Mouse (Mus musculus) adrenal gland, postnatal 4 days (tissue): ENCODE measurements at regions not wholly inside any gene's neighbourhood (a gene's known extent, or its start where the extent isn't known, plus 50 kb on each side); places are given as distances from the start of the nearest gene placed in this dataset.
A peak's percentile ranks its signal among the peaks of the same experiment; 100 is the strongest.

ENCODE experiments used
- DNase-seq, 2 experiments: peaks; one replicate each; pipeline ENCODE4 v3.0.0; 2021 to 2022; ENCODE audit warnings: low spot score in 2 of 2, mixed read lengths in 2 of 2

DNA sequence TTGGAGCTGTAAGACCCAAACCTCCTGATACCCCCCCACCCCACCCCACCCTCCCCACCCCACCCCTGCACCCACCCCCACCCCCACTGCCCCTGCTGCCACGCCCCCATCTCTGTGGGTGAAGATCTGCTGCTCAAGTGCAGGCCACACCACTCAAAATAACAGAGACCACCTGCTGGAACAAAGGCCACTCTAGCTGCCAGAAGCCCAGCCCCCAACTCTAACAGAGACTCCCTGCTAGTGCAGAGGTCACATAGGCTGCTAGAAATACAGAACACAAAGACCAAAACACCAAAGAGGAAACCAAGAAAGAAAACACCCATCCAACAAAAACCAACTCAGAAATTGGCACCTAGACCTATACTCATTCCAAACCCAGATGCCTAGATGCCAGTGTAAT is 58.9 kb downstream of the Olfr267 start:
- DNase-seq = no peak

DNA sequence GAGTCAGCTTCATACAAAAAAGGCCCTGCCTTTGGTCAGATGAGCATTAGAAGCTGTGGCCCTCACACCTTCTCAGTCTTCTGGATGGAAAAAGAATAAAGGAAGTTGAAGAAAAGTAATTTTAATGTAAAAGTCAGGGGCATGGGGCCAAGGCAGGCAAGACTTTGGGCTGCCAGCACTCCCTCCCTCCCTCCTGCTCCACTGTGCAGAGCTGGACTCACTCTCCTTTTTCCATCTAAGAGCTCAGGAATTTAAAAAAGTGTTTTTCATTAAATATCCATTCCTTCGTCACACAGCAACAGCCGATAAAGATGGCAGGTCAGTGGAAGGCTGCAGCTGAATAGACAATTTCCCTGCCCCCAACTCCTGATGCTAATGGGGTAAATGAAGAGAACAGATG is 61.1 kb downstream of the Olfr267 start:
- no peak for DNase-seq

DNA sequence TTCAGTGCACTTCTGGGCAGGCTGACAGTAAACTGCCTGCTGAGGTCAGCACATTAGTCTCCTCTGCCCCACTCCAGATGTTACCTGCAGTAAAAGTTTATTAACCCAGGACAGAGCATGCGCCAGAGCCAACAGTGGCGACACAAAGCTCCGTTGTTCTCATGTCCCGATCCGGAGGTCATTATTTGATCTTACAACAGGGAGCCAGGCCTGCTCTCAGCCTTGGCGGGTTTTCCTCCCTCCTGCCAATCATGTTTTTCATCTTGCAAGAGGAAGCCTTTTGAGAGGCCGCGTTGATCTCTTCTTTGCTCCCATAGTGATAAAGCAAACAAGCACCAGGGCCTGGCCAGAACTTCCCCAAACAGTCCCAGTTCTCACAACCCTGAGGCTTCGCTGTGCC is 64.7 kb downstream of the Olfr267 start:
- DNase-seq = no peak

DNA sequence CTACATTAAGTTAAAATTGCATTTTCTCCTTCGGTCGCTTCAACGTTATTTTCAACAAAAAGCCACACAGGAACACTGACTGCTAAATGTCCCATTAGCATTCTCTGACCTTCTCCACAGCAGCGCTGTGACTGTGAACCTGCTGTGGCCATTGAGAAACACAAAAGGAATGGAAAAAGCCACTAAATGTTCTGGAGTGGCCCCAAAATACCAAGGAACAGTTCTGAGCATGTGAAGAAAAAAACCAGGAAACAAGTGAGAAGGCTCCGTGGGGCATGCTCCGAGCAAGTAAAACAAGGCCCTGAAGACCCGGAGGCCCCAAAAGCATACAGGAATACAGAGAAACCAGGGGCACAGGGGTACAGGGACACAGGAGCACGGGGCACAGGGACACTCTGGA is 66.8 kb downstream of the Olfr267 start:
- no peak for DNase-seq

DNA sequence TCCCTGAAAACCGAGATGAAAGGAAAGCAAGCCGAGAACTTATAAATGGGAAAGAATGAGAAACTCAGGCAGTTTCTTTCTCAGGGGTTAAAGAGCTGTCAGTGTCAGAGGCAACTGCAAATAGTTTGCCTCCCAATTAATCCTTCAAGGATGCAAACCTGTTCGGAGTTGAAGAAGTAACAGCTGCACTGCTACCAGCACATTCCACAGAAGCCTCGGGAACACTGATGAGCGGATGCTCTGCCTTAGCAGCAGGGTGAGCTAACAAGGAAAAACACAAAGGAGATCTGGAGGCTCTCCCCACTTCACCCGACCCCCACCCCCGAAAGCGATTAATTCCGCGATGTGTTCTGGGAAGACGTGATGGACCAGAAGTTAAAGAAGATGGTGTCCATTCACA is 71.1 kb downstream of the Olfr267 start:
- DNase-seq = no peak

DNA sequence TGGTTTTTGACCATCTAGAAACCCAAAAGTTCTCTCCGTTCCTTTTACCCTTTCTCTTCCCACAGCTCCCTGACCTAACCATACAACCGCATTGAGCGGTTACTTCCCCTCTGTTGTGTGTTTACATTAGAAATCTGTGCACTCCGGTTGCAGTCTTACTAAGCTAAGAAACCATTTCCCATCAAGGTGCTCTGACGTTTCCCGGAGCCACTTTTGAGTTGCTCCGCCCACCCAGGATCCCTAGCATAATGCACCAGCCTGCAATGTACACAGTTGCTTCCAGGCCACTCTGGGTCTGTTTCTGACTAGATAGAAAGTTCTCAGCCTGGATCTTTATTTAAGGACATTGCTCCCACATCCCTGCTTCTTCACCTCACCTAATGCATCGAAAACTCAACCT is 71.7 kb downstream of the Olfr267 start:
- no peak for DNase-seq

DNA sequence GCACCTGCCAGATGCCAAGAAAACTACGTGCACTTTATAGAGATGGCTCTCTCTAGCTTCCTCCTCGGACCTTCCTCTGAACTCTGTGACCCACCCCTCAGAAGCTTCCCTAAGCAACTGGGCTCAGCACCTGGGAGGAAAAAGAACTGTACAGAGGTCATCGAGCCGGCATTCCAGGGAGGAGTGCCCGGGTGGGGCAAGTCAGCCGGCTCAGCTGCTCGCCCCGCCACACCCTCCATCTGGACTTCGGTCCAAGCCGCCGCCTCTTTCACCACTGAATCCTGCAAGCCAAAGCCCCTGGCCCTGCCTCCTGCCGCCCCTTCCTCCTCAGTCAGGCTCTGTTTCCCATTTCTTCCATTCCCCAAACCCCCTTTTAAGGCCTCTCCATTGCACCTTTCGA is 73.3 kb downstream of the Olfr267 start:
- DNase-seq = no peak

DNA sequence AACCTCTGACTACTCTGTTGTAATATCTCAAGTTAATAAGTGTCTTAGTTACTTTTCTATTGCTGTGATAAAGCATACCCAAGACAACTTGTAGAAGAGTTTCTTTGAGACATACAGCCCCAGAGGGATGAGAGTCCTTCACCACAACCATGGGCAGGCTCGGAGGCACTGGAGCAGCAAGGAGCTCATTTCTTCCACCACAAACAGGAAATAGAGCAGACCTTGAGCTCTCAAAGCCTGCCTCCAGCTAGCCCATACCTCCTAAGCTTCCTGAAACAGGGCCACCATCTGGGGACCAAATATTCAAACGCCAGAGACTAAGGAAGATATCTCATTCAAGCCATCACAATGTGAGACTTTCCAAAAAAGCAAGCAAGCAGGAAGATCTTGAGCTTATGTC is 74.6 kb downstream of the Olfr267 start:
- no peak for DNase-seq

DNA sequence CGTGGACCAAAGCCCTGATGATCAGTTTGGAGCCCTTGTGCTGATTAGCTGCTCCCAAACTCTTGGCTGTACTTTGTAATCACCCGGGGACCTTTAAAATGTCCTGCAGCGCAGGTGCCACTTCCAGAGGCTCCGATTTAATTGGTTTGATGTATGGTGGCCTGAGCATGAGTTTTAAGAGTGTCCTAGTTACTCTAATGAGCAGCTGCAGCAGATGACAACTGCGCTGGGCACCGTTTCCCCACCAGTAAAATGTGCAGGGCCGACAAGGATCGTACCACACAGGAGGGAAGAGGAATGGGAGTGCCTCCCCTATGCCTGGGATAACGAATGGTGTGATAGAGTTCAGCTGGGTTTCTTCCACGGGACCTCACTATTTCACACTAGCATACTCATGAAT is 75.3 kb downstream of the Olfr267 start:
- no peak for DNase-seq

DNA sequence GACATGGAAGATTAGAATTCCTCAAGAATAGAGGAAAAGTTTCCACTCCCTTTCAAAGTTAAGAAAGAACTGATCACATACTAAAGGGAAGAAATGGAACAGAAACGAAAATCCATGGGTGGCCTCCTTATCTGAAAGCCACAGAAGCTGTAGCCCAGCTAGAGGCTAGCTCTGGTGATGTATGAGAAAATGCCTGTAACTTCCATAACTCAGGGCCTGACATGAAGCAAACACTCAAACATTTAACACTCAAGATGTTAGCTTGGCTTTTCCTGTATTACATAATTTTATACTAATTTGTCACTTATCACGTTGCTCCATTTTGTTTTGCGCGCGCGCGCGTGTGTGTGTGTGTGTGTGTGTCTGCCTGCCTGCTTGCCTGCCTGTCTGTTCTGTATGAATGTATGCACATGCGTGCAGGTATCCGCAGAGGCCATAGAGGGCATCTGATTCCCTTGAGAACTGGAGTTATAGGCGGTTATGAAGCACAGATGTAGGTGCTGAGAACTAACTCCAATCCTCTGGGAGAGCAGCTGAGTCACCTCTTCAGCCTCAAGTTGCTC is 88.2 kb downstream of the Olfr267 start:
- DNase-seq = no peak

DNA sequence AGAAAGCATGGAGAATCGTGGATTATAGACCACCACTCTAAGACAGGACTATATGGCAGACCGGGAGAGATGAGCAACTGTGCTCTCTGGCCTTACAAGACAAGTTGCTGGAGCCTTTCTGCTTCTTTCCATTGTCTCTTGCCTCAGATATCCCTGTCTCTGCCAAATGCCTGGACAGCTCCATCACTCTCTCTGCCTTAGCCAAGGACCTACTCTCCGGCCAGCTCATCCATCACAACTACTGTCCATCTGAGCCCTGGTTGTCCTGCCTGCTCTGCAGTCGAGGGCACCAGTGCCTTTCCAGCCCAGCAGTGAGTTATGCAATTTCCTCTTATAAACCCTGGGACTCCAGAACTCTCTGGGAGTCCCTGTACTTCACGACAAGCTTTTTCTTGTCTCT is 88.7 kb downstream of the Olfr267 start:
- no peak for DNase-seq

DNA sequence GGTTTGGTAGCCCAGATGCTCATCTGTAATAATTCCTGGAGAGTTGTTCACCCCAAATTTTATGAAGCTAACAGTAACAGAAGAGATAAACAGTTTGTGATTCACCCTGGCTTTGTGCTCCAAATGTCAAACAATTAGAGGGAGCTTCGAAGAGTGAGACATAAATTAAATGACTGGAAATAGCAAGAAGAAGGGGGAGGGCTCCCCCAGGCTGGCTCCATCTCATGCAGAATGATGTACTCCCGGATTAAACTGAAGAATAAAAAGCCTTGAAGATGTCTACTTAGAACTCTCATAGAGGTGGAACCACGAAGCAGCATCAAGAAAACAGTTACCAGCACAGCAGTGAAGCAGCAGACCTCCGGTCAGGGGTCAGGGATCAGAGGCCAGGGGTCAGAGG is 90.8 kb downstream of the Olfr267 start:
- no peak for DNase-seq

DNA sequence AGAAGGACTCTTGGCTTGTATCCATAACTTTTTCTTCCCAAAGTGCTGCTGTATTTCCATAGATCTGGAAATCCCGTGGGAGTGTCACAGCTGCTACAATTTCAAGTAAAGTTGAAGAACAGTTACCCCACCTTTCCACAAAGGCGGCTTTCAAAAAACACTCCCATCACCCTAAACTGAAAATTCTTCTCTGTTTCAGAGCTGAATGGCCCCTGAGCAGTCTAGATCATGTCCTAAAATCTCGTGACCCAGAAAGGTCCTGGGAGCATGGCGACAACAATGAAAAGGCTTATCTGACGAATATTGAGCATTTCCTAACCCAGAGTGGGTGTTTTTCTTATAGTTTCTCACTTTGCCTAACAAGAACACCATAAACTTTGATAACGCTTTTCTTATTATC is 92.2 kb downstream of the Olfr267 start:
- no peak for DNase-seq

DNA sequence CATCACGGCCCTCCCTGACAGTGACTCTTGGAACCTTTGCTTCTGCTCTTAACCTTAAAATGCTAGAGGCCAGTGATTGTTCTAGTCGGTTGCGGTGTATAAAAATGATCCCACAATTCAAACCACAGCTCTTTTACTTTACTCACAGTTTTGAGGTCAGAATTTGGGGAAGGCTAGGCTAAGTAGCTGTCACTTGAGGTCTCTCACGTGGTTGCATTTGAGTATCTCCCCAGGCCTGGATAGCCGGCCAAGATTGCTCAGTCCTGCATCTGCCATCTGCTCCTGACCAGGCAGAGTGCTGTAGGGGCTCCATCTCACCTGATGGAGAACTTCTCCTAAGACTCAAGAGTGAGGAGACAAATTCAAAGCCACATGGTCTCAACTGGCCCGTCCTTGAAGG is 94.5 kb downstream of the Olfr267 start:
- DNase-seq = no peak

DNA sequence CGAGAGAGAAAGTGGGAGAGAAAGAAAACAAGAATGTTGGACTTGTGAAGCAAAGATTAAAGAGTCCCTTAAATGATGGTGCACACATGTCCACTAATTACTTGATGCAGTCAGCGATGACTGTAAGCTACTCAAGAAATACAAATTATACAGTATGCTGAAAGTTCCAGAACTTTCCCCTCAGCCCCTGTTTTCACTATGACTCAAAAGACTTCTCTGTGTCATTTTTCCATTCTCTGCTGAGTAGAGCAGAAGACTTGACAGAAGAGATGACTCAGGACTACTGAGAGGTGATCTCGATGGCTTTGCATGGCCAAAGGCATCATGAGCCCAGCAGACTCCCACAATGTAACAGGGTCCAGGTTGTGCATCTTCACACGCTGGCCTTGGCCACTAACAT is 105.6 kb downstream of the Olfr267 start:
- no peak for DNase-seq

DNA sequence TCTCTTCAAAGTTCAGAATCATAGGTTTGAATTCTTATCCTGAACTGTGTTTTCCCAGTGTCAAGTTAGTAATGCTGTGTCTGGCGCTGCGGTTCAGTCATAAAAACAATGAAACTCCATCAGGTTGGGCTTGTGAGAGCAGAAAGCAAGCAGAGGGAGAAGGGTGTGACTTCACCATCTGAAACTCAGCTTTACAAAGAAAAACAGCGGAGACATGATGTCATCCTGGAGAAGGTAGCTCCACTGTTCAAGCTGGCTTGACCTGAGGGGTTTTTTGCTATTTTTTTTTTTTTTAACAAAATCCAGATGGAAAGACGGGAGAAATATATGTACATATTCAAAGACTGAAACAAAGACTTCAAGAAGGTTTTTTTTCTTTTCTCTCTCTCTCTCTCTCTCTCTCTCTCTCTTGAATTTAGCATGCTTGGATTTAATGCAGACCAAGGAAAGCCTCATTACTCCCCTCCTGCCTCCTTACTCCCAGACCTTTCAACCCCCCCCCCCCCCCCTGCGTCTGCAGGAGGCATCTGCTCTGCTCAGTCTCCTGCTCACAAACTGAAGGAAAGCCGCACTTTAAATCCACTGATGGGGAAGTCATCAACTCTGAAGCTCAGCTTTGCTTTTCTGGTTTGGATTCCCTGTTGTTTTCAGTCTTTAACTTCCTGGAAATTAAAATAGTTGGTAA is 109.7 kb downstream of the Olfr267 start:
- DNase-seq = no peak

DNA sequence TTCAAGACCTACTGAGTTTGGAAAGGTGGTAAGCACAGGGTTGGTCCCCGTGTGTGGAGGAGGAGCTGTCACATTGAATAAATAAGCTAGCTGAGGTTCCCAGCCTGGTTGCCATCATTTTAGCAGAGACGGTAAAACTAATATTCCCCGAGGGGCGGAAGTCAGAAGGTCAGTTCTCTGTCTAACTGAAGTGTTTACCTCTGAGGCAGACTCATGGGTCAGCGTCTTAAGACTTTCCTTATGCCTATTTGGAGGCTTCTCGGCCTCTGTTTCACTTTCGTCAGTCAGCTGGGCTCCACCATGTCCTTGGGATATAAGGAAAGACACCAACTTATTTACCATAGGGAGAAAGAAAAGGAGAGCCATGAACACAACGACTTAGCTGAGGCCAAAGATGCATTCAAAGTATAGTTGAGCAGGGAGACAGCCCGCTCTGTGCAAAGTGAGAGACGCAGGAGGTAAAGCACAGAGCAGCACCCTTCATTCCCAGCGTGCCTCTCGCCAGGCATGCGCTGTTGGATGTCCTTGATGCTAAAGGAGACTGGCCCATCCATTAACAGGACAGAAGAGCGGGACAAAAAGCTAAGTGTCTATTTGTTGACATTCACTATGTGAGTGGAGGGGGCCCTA is 116.0 kb downstream of the Olfr267 start:
- peak; percentile 16 to 30 for DNase-seq

DNA sequence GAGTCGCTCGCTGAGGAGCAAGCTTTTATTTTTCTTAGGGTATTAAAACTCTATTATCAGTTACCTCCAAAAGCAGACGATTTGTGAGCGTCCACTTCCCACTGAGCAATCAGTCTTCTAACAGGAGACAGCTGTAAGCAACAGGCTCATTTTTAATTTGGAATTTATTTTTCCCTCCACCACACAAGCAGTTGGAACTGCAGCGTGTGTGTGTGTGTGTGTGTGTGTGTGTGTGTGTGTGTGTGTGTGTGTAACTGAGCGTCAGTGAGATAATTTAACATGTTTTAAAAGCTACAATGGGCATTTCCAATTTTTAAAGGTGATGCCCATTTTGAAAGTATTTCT is 116.6 kb downstream of the Olfr267 start:
- no peak for DNase-seq

DNA sequence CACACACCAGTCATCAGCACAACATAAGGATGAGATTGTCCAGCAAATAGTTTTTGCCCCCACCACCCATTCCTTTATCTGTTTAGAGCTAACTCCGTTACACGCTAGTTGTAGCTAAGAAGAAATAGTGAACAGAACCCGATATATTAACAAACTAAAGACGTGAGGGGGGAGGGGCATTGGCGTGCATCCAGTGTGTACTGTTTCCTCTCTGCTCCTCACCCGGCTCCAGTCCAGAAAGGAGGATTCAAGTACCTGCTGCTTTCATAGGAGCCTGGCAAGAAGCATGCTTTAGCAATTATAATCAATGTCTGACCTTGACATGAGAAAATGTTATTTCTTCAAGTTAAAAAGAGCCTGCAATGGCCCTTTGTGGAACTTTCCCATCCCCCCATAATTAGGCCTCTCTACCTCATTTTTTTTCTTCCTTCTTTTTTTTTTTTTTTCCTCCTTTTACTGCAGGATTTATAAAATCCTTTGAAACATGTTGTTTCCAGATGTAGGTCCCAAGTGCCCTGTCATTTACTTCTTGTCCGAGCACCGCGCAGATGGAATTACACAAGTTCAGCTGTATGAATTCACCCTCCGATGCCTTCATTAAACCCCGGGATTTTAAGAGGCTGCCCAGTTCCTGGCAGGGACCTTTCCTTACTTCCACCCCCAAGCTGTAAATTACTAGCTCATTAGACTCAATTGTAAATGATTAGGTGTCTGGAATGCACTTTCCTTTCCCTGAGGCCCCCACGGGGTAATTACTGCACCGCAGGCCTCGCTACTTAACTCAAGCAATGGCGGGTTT is 116.6 kb upstream of the Lpar1 start:
- DNase-seq = no peak

DNA sequence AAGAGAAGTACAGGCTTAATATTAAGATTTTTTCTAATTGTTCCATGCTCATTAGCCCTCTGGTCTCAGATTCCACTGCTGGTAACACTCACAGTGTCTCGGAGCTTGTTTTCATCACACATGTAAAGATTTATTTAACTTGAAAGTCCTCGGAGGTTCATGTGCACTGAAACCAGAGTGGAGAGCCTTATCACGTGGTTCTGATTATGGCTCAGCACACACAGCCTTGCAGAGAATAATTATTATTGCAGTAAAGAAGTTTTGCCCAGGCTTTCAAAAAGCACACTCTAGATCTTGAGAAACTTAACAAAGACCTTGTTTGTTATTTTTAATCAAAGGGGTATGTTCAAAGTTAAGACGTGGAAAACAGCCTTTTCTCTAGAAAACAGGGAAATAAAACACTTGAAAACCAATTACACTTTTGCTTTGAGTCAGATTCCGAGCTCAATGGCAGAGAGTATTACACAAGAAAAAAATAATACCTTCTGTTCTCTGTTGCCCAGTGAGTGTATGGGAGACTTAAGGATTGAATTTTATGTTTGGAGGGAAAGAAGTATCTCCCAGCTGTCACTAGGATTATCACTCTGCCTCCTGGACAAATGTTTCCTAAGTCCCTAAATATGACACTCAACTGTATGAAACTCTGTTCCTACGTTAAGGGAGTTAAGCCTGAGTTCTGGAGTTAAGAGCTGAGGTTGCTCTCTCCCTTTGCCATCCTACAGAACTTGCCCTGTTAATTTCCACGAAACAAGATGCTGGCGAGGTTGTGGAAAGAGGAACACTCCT is 114.9 kb upstream of the Lpar1 start:
- DNase-seq = no peak

DNA sequence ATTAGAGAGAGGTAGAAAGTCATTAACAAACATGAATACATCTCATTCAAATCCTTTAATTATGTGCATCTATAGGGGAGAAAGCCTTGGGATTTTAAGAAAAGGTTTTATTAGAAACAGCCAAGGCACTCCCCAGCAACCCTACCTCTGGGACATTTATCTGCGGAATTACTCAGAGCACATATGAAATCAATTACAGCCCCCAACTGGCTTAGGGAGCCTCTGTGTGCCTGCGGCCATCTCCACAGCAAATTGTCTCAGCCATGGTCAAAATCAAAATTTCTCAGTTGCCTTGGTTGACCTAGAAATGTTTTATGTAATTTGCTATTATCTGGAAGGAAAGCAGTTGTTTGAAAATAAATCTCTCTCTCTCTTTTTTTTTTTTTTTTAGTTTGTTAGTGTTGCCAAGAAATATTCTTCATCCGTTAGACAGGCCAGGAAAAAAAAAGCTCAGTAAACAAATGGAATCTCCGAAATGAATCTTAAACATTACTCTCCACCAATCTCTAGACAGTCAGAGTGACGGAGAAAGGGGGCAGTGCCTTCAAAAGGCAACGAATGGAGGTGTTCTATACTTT is 110.0 kb upstream of the Lpar1 start:
- DNase-seq = no peak
